Mouse (Mus musculus): ENCODE results near the gene Ackr1.

Gene Ackr1

GRCm38 (mm10) chr1:173355107-173355846 is 21.7 kb upstream of the Ackr1 start:
- ChIA-PET POLR2A (no interaction called here), CTCF (interaction anchor here in 1 of 4 experiments (1.2 to 1.9 kb wide), 2 partner anchors 11 to 16 kb away, joined by 5 to 9 read pairs; no protein-coding TSS in a partner anchor)

- ChIA-PET CTCF (interaction anchor here in 2 of 4 experiments (1.1 to 1.5 kb wide), 4 partner anchors 11 to 822 kb away, joined by 3 to 5 read pairs (median 4); no protein-coding TSS in a partner anchor), POLR2A (interaction anchor here in 2 of 4 experiments (0.7 to 1.3 kb wide), 2 partner anchors 11 to 14 kb away, joined by 3 to 4 read pairs; no protein-coding TSS in a partner anchor)
Measured at GRCm38 (mm10) chr1:173350372-173350957, 16.9 kb upstream of the Ackr1 start, which contains the start of gene Aim2. Gene Aim2 (plus strand): TSS chr1:173350879.

DNA sequence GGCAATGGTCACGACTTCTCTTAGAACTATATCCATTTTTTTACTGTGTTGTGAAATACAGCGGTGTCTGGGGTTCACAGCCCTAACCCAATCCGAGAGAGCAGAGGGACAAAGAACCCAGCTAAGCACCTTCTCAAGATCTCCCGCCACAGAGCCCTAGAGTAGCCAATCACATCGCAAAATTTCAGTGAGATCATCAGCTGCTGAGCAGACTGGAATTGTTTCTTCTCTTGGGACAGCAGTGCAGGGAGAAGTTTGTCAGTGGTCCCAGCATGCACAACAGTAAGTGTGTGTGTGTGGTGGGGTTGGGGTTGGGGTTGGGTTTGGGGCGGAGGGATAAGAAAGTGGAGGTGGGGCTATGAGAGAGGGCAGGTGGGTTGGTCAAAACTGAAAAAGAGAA is 16.4 kb upstream of the Ackr1 start:
- POLR2A ChIA-PET = interaction anchor here in 2 of 4 experiments (0.6 to 1.3 kb wide), 5 partner anchors 9 to 869 kb away, joined by 3 to 7 read pairs (median 3); no protein-coding TSS in a partner anchor
- CTCF ChIA-PET = interaction anchor here in 3 of 4 experiments (0.5 to 1.9 kb wide), 8 partner anchors 10 to 938 kb away, joined by 3 to 9 read pairs (median 4); no protein-coding TSS in a partner anchor

GRCm38 (mm10) chr1:173349192-173349591 is 15.6 kb upstream of the Ackr1 start:
- POLR2A ChIA-PET = interaction anchor here in 3 of 4 experiments (0.6 to 1.6 kb wide), 8 partner anchors 10 to 1086 kb away, joined by 3 to 5 read pairs (median 3); no protein-coding TSS in a partner anchor
- CTCF ChIA-PET = interaction anchor here (0.5 to 1.9 kb wide), 11 partner anchors 8 to 937 kb away, joined by 3 to 9 read pairs (median 4); no protein-coding TSS in a partner anchor

GRCm38 (mm10) chr1:173348527-173348926 is 15.0 kb upstream of the Ackr1 start:
- CTCF ChIA-PET = interaction anchor here (0.6 to 1.9 kb wide), 7 partner anchors 8 to 797 kb away, joined by 3 to 9 read pairs (median 4); no protein-coding TSS in a partner anchor
- POLR2A ChIA-PET = interaction anchor here in 3 of 4 experiments (0.6 to 1.6 kb wide), 7 partner anchors 9 to 1086 kb away, joined by 3 to 5 read pairs (median 3); no protein-coding TSS in a partner anchor

GRCm38 (mm10) chr1:173345112-173345511 is 11.6 kb upstream of the Ackr1 start:
- ChIA-PET POLR2A (interaction anchor here in 1 of 4 experiments (1.5 kb wide), 1 partner anchor 11 kb away, joined by 9 read pairs; no protein-coding TSS in a partner anchor), CTCF (no interaction called here)

GRCm38 (mm10) chr1:173343934-173344333 is 10.4 kb upstream of the Ackr1 start:
- ChIA-PET CTCF (no interaction called here), POLR2A (no interaction called here)

DNA sequence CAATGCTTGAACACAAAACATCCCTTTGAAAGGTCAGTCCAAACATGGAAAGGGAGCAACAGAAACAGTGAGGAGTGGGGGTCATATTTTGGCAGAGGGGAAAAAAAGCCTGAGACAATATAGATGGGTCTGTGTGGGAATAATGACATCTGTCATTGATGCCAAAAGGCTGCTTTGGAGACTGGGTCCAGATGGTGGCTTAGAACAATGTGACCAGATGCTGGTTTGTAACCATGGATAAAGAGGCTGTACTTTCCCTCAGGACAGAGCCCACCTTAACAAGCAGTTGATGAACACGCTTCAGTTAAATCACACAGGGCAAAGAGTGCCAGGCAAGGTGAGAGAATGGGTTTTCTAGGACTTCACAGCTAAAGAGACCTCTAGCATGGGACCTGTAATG is 8.9 kb upstream of the Ackr1 start:
- CTCF ChIA-PET = interaction anchor here in 1 of 4 experiments (1.0 kb wide), 1 partner anchor 83 kb away, joined by 5 read pairs; no protein-coding TSS in a partner anchor
- POLR2A ChIA-PET = no interaction called here

- POLR2A ChIA-PET = interaction anchor here in 2 of 4 experiments (0.6 to 1.2 kb wide), 3 partner anchors 9 to 51 kb away, joined by 3 read pairs; no protein-coding TSS in a partner anchor
- CTCF ChIA-PET = interaction anchor here in 3 of 4 experiments (0.6 to 2.2 kb wide), 18 partner anchors 9 to 58 kb away, joined by 3 to 10 read pairs (median 5); no protein-coding TSS in a partner anchor
Measured at GRCm38 (mm10) chr1:173339543-173339942, 6.0 kb upstream of the Ackr1 start.

- CTCF ChIA-PET = no interaction called here
- POLR2A ChIA-PET = interaction anchor here in 1 of 4 experiments (0.7 kb wide), 1 partner anchor 65 kb away, joined by 3 read pairs; no protein-coding TSS in a partner anchor
Measured at GRCm38 (mm10) chr1:173337008-173337407, 3.5 kb upstream of the Ackr1 start.

DNA sequence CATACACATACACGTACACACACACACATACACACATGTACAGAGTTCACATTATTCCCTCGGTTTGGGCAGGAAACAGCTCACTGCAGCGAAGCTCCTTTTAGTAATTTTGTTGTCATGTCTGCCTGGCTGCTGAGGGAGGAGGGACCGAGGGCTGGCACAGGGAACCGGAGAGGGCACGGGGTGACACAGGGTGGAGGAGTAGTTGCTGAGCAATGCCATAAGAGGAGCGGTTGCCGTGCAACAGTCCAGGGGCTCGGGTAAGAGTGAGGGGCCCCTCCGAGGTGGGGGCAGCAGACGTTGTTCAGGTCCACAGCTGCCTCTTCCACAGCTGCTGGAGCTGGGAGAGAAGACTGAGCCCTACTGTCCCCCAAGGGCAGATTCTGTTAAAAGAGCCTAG is 2.4 kb upstream of the Ackr1 start:
- ChIA-PET CTCF (interaction anchor here in 1 of 4 experiments (0.7 to 1.5 kb wide), 2 partner anchors 12 to 21 kb away, joined by 4 to 5 read pairs; no protein-coding TSS in a partner anchor), POLR2A (interaction anchor here in 2 of 4 experiments (0.6 to 0.7 kb wide), 2 partner anchors 8 to 1962 kb away, joined by 4 to 5 read pairs; no protein-coding TSS in a partner anchor)

- ChIA-PET CTCF (no interaction called here), POLR2A (no interaction called here)
Measured at GRCm38 (mm10) chr1:173332418-173332817, 1.1 kb downstream of the Ackr1 start.

DNA sequence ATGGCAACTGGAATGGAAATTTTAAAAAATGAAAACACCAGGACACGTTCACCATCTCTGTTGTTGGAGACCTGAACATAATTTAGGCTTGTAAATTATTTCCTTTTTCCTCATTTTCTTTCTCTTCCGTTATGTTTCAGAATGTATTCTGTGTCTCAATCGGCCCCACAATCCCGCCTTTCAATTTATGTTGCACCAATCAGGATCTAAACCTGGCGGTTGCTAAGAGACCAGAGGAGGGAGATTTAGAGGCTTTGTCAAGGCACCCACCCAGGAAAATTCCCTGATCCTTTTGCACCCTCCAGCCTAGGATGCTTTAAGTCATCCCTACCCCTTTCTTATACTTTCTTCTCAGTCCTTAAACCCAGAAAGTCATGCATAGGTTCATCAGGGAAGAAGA is 3.8 kb downstream of the Ackr1 start:
- CTCF ChIA-PET = interaction anchor here in 1 of 4 experiments (1.0 kb wide), 1 partner anchor 10 kb away, joined by 3 read pairs; no protein-coding TSS in a partner anchor

DNA sequence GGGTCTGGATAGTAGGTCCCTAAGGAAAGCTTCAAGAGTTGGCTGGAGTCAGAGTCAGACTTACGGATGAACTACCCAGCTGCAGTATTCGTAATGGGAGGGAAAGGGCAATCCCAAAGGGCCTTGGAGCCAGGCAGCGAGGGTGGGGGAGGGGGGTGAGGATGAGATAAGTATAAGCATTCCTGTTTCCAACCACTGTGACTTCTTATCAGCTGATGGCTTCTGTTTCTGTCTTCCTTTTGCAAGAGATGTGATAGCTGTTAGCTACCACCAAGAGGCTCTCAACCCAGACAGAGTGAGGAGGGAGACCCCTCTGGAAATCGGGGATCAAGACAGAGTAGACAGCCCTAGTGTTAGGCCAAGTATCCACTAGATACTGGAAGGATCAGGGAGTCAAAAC is 4.4 kb downstream of the Ackr1 start:
- ChIA-PET POLR2A (no interaction called here), CTCF (interaction anchor here in 2 of 4 experiments (0.7 to 1.0 kb wide), 2 partner anchors 11 to 803 kb away, joined by 3 to 4 read pairs; no protein-coding TSS in a partner anchor)

More for the DNA sequence above, 3.8 kb downstream of the Ackr1 start:
- POLR2A ChIA-PET = no interaction called here

DNA sequence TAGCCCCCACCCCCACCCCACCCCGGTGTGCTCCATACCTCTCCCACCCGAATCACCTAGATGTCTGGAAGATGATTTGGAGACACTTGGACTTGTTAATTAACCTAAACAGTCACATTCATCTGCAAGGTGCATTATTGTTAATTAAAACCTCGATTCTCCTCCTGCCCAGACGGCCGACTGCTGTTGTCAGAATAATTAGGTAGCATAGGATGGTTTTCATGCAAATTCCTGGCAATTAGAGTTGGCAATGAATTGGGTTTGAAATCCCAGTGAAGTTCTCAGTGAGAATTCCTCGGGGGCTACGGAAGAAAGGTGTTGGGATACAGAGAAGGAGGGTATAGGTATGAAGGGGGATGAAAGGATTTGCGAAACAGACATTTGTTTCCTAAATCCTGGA is 5.1 kb downstream of the Ackr1 start:
- ChIA-PET POLR2A (no interaction called here), CTCF (no interaction called here)

- ChIA-PET POLR2A (no interaction called here), CTCF (interaction anchor here in 1 of 4 experiments (0.9 kb wide), 1 partner anchor 13 kb away, joined by 3 read pairs; no protein-coding TSS in a partner anchor)
Measured at GRCm38 (mm10) chr1:173326552-173326951, 7.0 kb downstream of the Ackr1 start.

GRCm38 (mm10) chr1:173325395-173325794 is 8.2 kb downstream of the Ackr1 start:
- POLR2A ChIA-PET = interaction anchor here in 1 of 4 experiments (0.6 kb wide), 1 partner anchor 103 kb away, joined by 3 read pairs; no protein-coding TSS in a partner anchor

GRCm38 (mm10) chr1:173324961-173325360 is 8.6 kb downstream of the Ackr1 start:
- POLR2A ChIA-PET = no interaction called here
- CTCF ChIA-PET = interaction anchor here in 3 of 4 experiments (0.9 to 1.7 kb wide), 4 partner anchors 32 to 73 kb away, joined by 4 to 8 read pairs (median 7); no protein-coding TSS in a partner anchor

More at GRCm38 (mm10) chr1:173325395-173325794, 8.2 kb downstream of the Ackr1 start:
- CTCF ChIA-PET = interaction anchor here in 1 of 4 experiments (0.9 kb wide), 1 partner anchor 72 kb away, joined by 4 read pairs; no protein-coding TSS in a partner anchor
